Mouse (Mus musculus) lung, embryonic 16.5 days (tissue): Measurements from ENCODE around the gene Cnih2. TPM values are rescaled to one million over a fixed set of nuclear protein-coding genes. Genes with fewer than 3 reads are reported as not detected.

ENCODE experiments used
- ATAC-seq: fragments of 200-750 bp; cut with Nextera tagmentation; 2 replicates; pipeline ENCODE4 v1.8.0; 2017; ENCODE audit warnings: low read depth, mild to moderate bottlenecking, moderate library complexity
- H3K27ac ChIP-seq: fragments of 300-500 bp; sonication (generic); 2 replicates; pipeline ENCODE4 v1.5.1; 2014; ENCODE audit warnings: mild to moderate bottlenecking, control low read depth, low read length
- H3K27me3 ChIP-seq: fragments of 300-500 bp; sonication (generic); 2 replicates; pipeline ENCODE4 v1.6.1; 2014; ENCODE audit warnings: low read depth, low read length, mixed read lengths; ENCODE audit not compliant: control insufficient read depth, insufficient read depth
- H3K36me3 ChIP-seq: fragments of 300-500 bp; sonication (generic); 2 replicates; pipeline ENCODE4 v1.6.1; 2014; ENCODE audit warnings: low read length; ENCODE audit not compliant: control insufficient read depth, insufficient read depth
- H3K4me1 ChIP-seq: fragments of 300-500 bp; sonication (generic); replicated peaks from 2 replicates; pipeline ENCODE4 v1.6.1; 2014; ENCODE audit warnings: low read length, mixed read lengths; ENCODE audit not compliant: control insufficient read depth, insufficient read depth
- H3K4me2 ChIP-seq: fragments of 300-500 bp; sonication (generic); 2 replicates; pipeline ENCODE4 v1.6.1; 2014; ENCODE audit warnings: low read depth, low read length, control low read depth
- H3K4me3 ChIP-seq: fragments of 300-500 bp; sonication (generic); 2 replicates; pipeline ENCODE4 v1.5.1; 2014; ENCODE audit warnings: mild to moderate bottlenecking, low read length, control low read depth
- H3K9ac ChIP-seq: fragments of 300-500 bp; sonication (generic); 2 replicates; pipeline ENCODE4 v1.6.1; 2014; ENCODE audit warnings: low read length, control low read depth
- H3K9me3 ChIP-seq: fragments of 300-500 bp; sonication (generic); 2 replicates; pipeline ENCODE4 v1.6.1; 2016; ENCODE audit warnings: low read length; ENCODE audit not compliant: control insufficient read depth
- WGBS: fragments of 180-500 bp; shearing (Covaris S2); extraction: QIAGEN DNeasy Blood & Tissue Kit; methylation state at CpG from one replicate; pipeline ENCODE4 v1.1.7; 2014; 5-methylcytosine and 5-hydroxymethylcytosine counted together
- polyA plus RNA-seq: library from polyadenylated mRNA; unstranded; fragments of >200 nt; fragmentation: Nextera tagmentation; extraction: Ambion mirVana; gene quantifications from 2 replicates; pipeline ENCODE4 v1.2.1, GENCODE M21; 2015

The Cnih2 gene
- polyA plus RNA-seq, 1 experiment from 2014 or later, result 5.6 TPM

- peaks cover 3% of the 10 kb centered on the region; the same call in 1 of the 2 replicates for H3K27me3 ChIP-seq
- H3K36me3 ChIP-seq, result peaks cover under 1% of the 10 kb centered on the region; the same call in 1 of the 2 replicates
- no peak overlapping the region for H3K4me3 ChIP-seq
- H3K9me3 ChIP-seq, result no peaks in the 10 kb centered on the region
- no peak overlapping the region for H3K27ac ChIP-seq
- ATAC-seq, result no peak
- H3K4me2 ChIP-seq, result no peak overlapping the region
- H3K4me1 ChIP-seq, result peaks cover 31% of the 10 kb centered on the region
- H3K9ac ChIP-seq, result no peak overlapping the region
- 68% methylated on average over 17 of the region's 17 CpGs for WGBS
These were observed 45.5 kb downstream of the Cnih2 start for GRCm38 (mm10) chr19:5052853-5053252.

DNA sequence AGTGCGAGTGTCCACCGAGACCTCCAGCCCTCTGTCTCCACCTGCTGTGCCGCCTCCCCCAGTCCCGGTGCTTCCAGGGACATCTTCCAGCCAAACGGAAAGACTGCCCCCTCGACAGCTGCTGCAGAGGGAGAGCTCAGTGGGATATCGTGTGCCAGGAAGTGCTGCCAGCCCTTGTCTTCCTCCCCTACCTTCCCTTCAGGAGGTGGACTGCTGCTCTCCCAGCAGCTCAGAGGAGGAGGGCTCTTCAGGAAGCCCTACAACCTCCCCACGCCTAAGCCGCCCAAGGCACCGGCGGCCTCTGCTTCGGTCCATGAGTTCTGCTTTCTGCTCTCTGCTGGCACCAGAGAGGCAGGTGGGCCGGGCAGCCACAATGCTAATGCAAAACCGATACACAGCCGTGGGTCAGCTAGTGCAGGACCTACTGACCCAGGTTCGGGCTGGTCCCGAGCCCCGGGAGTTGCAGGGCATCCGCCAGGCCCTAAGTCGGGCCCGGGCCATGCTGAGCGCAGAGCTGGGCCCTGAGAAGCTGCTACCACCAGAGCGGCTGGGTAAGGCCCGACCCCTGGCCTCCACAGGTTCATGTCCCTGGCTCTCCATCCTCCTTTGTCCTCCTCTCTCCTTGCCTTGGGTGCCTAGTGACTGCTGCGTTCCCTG lies 46.0 kb downstream of the Cnih2 start:
- Histone ChIP-seq H3K9me3 (no peaks in the 10 kb centered on the region), H3K27ac (no peak overlapping the region), H3K36me3 (peaks cover 4% of the 10 kb centered on the region), H3K4me1 (peaks cover 26% of the 10 kb centered on the region), H3K4me3 (no peak overlapping the region), H3K4me2 (peak overlapping the region; percentile 59), H3K9ac (peak overlapping the region; percentile 26; the same call in 1 of the 2 replicates), H3K27me3 (peaks cover 3% of the 10 kb centered on the region; the same call in 1 of the 2 replicates)
- no peak for ATAC-seq
- WGBS, result 37% methylated on average over 25 of the region's 25 CpGs

- peak overlapping the region; percentile 57 for H3K9ac ChIP-seq
These were observed 46.8 kb downstream of the Cnih2 start for GRCm38 (mm10) chr19:5051515-5051914.

DNA sequence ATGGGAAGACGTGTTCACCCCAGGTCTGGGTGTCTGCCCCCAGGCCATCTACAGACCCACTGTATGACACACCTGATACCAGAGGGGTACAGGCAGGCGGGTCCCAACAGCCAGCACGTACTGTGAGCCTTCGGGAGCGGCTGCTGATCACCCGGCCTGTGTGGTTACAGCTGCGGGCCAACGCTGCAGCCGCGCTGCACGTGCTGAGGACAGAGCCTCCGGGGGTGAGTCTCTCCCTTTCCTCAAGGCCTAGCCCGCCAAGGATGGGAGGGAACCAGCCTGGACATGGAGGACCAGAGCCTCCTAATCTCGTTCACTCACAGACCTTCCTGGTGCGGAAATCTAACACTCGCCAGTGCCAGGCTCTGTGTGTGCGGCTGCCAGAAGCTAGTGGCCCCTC lies 47.3 kb downstream of the Cnih2 start:
- Histone ChIP-seq H3K27me3 (peaks cover 3% of the 10 kb centered on the region; the same call in 1 of the 2 replicates), H3K9ac (peak overlapping the region; percentile 57), H3K36me3 (peaks cover 15% of the 10 kb centered on the region), H3K4me1 (peaks cover 19% of the 10 kb centered on the region), H3K27ac (peak overlapping the region; percentile 63), H3K9me3 (no peaks in the 10 kb centered on the region), H3K4me3 (peak overlapping the region; percentile 48), H3K4me2 (peak overlapping the region; percentile 59)
- WGBS, result 6% methylated on average over 17 of the region's 17 CpGs
- ATAC-seq, result peak; percentile 35

More at GRCm38 (mm10) chr19:5051515-5051914, 46.8 kb downstream of the Cnih2 start:
- H3K4me3 ChIP-seq, result peak overlapping the region; percentile 48
- H3K4me1 ChIP-seq, result peaks cover 21% of the 10 kb centered on the region
- no peak for ATAC-seq
- H3K36me3 ChIP-seq, result peaks cover 10% of the 10 kb centered on the region
- no peaks in the 10 kb centered on the region for H3K9me3 ChIP-seq
- WGBS, result 58% methylated on average over 3 of the region's 3 CpGs
- H3K27me3 ChIP-seq, result peaks cover 3% of the 10 kb centered on the region; the same call in 1 of the 2 replicates
- 0 out of 2 replicates have a peak overlapping the region, but pooled peaks have one; percentile 63 for H3K27ac ChIP-seq
- H3K4me2 ChIP-seq, result peak overlapping the region; percentile 59

DNA sequence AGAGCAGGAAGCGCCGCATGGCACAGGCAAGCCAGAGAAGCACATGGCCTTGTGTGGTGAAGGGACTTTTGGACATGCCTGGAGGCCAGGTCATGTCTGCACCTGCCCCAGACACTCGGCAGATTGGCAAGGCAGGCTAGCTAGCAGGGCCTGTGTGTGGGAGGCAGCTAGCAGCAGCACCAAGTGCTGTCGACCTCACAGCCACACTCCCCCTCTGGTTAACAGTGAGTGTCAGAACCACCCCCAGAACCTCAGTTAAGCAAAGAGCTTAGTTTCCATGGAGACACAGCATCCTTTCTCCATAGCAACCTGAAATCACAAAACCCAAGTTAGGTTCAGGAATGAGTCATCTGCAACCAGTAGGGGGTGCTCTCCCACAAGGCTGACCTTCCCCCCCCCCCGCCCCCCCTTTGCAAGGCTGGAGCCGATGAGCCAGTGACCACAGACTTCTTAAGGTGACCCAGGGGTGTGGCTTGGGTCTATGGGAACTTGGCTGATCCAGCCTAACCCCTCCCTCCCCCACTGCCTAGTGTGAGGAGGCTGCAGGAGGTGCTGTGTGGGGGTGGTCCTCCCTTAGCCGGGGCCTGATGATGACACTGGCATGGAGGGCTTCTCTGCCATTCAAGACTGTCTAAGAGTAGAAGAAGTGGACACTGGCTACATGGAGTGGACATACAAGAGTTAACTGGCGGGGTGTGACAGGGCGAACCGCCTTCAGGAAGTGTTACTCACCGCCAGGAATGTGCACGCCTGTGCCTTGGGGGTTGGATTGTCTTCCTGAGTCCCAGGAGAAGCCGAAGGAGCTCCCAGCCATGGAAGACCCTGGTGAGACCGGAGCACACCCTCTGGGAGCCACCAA lies 48.0 kb downstream of the Cnih2 start, which contains the start of gene Rin1:
Rin1 (plus strand) TSS at position 435 of the 859 bp plus-strand sequence.
- H3K4me2 ChIP-seq, result peak within 1 kb of the TSS; percentile 59
- H3K27ac ChIP-seq, result peak within 1 kb of the TSS; percentile 63
- peaks cover 15% of the 10 kb centered on the region for H3K36me3 ChIP-seq
- H3K4me1 ChIP-seq, result peaks cover 19% of the 10 kb centered on the region
- peak; percentile 76 for ATAC-seq
- 18% methylated on average over 13 of the region's 14 CpGs for WGBS
- H3K27me3 ChIP-seq, result peaks cover 3% of the 10 kb centered on the region; the same call in 1 of the 2 replicates
- H3K9ac ChIP-seq, result peak within 1 kb of the TSS; percentile 57
- no peaks in the 10 kb centered on the region for H3K9me3 ChIP-seq
- peak within 1 kb of the TSS; percentile 48 for H3K4me3 ChIP-seq

GRCm38 (mm10) chr19:5049325-5049724 lies 49.0 kb downstream of the Cnih2 start:
- H3K36me3 ChIP-seq, result peaks cover 15% of the 10 kb centered on the region
- WGBS, result 71% methylated on average over 6 of the region's 6 CpGs
- no peak overlapping the region for H3K9ac ChIP-seq
- ATAC-seq, result no peak
- H3K27me3 ChIP-seq, result peaks cover 3% of the 10 kb centered on the region; the same call in 1 of the 2 replicates
- H3K4me2 ChIP-seq, result no peak overlapping the region
- peaks cover 19% of the 10 kb centered on the region for H3K4me1 ChIP-seq
- H3K4me3 ChIP-seq, result no peak overlapping the region
- no peak overlapping the region for H3K27ac ChIP-seq
- H3K9me3 ChIP-seq, result no peaks in the 10 kb centered on the region

DNA sequence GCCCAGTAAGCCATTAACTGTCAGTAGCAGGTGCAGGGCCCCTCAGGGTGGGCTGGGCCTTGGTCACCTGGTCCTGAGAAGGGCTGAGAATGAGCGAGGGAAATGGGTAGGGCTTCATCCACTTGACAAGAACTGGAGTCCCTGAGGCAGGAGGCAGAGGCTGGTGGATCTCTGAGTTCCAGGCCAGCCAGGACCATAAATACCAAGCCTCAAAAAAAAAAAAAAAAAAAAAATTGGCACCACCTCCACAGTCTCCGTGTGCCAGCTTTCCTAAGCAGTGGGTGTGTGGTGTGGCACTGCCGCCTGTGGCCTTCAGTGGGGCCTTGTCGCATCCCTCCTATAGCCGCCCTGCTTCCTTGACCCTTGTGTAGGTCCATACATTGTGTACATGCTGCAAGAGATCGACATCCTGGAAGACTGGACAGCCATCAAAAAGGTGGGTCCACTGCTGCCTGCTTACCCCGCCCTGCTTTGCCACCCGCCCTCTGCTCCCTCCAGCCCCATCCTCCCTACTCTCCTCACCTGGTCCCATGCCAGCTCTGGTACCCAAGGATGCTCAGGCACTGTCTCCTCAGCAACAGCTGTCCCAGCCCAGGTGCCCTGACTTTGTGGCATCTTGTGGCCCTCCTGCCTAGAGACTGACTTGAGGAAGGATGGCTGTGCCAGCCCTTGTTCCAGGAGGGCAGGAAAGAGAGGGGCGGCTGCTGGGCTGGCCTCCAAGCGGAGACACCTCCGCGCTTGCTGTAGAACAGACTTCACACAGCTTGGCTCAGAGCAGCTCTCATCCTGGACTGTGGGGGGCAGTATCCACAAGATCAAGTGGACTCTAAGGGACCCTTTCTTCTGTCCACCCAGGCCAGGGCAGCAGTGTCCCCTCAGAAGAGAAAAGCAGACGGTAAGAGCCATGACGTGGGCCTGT lies 49.9 kb downstream of the Cnih2 start:
- H3K4me1 ChIP-seq, result peaks cover 19% of the 10 kb centered on the region
- no peak overlapping the region for H3K9ac ChIP-seq
- no peak overlapping the region for H3K4me2 ChIP-seq
- peaks cover 3% of the 10 kb centered on the region; the same call in 1 of the 2 replicates for H3K27me3 ChIP-seq
- no peak overlapping the region for H3K4me3 ChIP-seq
- H3K9me3 ChIP-seq, result no peaks in the 10 kb centered on the region
- ATAC-seq, result no peak
- 78% methylated on average over 13 of the region's 14 CpGs for WGBS
- peaks cover 17% of the 10 kb centered on the region for H3K36me3 ChIP-seq
- H3K27ac ChIP-seq, result no peak overlapping the region

DNA sequence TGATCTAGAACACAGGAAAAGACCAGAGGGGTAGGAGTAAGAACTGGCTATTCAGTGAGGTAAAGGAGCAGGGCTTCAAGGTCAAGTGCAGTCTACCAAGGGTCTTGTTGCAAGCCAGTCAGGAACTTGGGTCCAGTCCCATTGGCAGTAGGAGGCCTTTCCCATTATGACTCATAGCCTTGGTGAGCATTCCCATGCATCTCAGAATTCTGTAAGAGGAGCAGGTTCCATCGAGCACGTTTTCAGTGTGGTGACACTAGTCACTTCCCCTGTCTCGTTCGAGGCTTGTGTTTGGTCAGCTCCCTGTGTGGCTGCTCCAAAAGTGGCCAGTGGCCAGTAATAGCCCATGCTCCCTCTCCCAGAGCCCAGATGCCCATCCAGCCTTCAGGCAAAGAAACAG lies 52.8 kb downstream of the Cnih2 start:
- Histone ChIP-seq H3K4me3 (no peak overlapping the region), H3K4me1 (peaks cover 14% of the 10 kb centered on the region), H3K36me3 (peaks cover 17% of the 10 kb centered on the region), H3K4me2 (no peak overlapping the region), H3K9ac (no peak overlapping the region), H3K9me3 (no peaks in the 10 kb centered on the region), H3K27ac (no peak overlapping the region), H3K27me3 (no peaks in the 10 kb centered on the region)
- ATAC-seq, result no peak
- WGBS, result 68% methylated on average over 4 of the region's 4 CpGs
